Comparison of ENCODE assay signal across 7 mouse cellular contexts in genomic region chr7:100846033-100846432, GRCm38 (mm10). TPM values are rescaled to one million over a fixed set of nuclear protein-coding genes. Genes with fewer than 3 reads are reported as not detected.
DNase-seq lines count a peak whose midpoint lies in the region; ATAC-seq lines count a peak whose summit lies in the region.
"Not testable (repeated sequence)": the region's sequence is repeated elsewhere in the genome, so short reads cannot be mapped to it uniquely, and the experiment has no call there.

No protein-coding gene starts in this region.

- H3K4me1 ChIP-seq in embryonic facial prominence, embryonic 15.5 days: peaks cover 19% of the 10 kb centered on the region
- not testable (repeated sequence) for H3K4me1 ChIP-seq in hindbrain, embryonic 16.5 days (ENCODE audit: control insufficient read depth, insufficient read depth, low read depth, low read length); neural tube, embryonic 14.5 days (ENCODE audit: control insufficient read depth, insufficient read depth, low read length)
- peaks cover 24% of the 10 kb centered on the region for H3K4me1 ChIP-seq in limb, embryonic 12.5 days (replicated peaks)
- peaks cover 76% of the 10 kb centered on the region for H3K4me1 ChIP-seq in liver, embryonic 13.5 days (replicated peaks)

- H3K79me2 ChIP-seq in macrophage (ENCODE audit: inconsistent target): not testable (repeated sequence)

- H3K9ac ChIP-seq in embryonic facial prominence, embryonic 15.5 days; hindbrain, embryonic 16.5 days (ENCODE audit: low read depth, low read length); limb, embryonic 12.5 days (replicated peaks); neural tube, embryonic 14.5 days (replicated peaks; ENCODE audit: low read depth, low read length): not testable (repeated sequence)
- H3K9ac ChIP-seq in liver, embryonic 13.5 days: peak overlapping the region; percentile 72

- H3K27me3 ChIP-seq in embryonic facial prominence, embryonic 15.5 days; hindbrain, embryonic 16.5 days (replicated peaks; ENCODE audit: control insufficient read depth, insufficient read depth, low read length); limb, embryonic 12.5 days; liver, embryonic 13.5 days; neural tube, embryonic 14.5 days (ENCODE audit: control insufficient read depth, insufficient read depth, low read length): not testable (repeated sequence)

- not testable (repeated sequence) for H3K4me2 ChIP-seq in embryonic facial prominence, embryonic 15.5 days (replicated peaks); hindbrain, embryonic 16.5 days (ENCODE audit: low read length); limb, embryonic 12.5 days; liver, embryonic 13.5 days; neural tube, embryonic 14.5 days (ENCODE audit: low read depth, low read length)

- H3K4me3 ChIP-seq in embryonic facial prominence, embryonic 15.5 days (replicated peaks); hindbrain, embryonic 16.5 days (ENCODE audit: low read length); limb, embryonic 12.5 days (replicated peaks); liver, embryonic 13.5 days (replicated peaks); macrophage (ENCODE audit: inconsistent target); neural tube, embryonic 14.5 days (ENCODE audit: low read depth, low read length): not testable (repeated sequence)

- peak; percentile 39; the same call in 1 of the 2 replicates for ATAC-seq in embryonic facial prominence, embryonic 15.5 days (ENCODE audit: insufficient number of reproducible peaks, low FRiP score, low TSS enrichment, low read depth)
- peak; percentile 2; the same call in 1 of the 2 replicates for ATAC-seq in hindbrain, embryonic 16.5 days
- not testable (repeated sequence) for ATAC-seq in limb, embryonic 12.5 days (ENCODE audit: insufficient number of reproducible peaks, insufficient read depth, low FRiP score, low TSS enrichment, low read depth); liver, embryonic 13.5 days (ENCODE audit: low read depth)
- ATAC-seq in neural tube, embryonic 14.5 days (ENCODE audit: low read depth): 0 out of 2 replicates have a peak, but pooled peaks have one; percentile 2

- 44% methylated on average over 7 of the region's 7 CpGs for WGBS in embryonic facial prominence, embryonic 15.5 days
- WGBS in hindbrain, embryonic 16.5 days: 73% methylated on average over 7 of the region's 7 CpGs
- 26% methylated on average over 7 of the region's 7 CpGs for WGBS in limb, embryonic 12.5 days
- 79% methylated on average over 7 of the region's 7 CpGs for WGBS in liver, embryonic 13.5 days (ENCODE audit: insufficient replicate concordance)
- WGBS in macrophage (ENCODE audit: missing documents): 48% methylated on average over 5 of the region's 7 CpGs
- 83% methylated on average over 7 of the region's 7 CpGs for WGBS in neural tube, embryonic 14.5 days

- not testable (repeated sequence) for H3K36me3 ChIP-seq in embryonic facial prominence, embryonic 15.5 days; hindbrain, embryonic 16.5 days (ENCODE audit: control insufficient read depth, insufficient read depth, low read length); macrophage (ENCODE audit: inconsistent target); neural tube, embryonic 14.5 days (ENCODE audit: control insufficient read depth, insufficient read depth, low read length)
- peaks cover 17% of the 10 kb centered on the region; the same call in 1 of the 2 replicates for H3K36me3 ChIP-seq in limb, embryonic 12.5 days
- peaks cover 68% of the 10 kb centered on the region for H3K36me3 ChIP-seq in liver, embryonic 13.5 days

- peak; percentile 4 to 25 for DNase-seq in adrenal gland, adult (ENCODE audit: inconsistent age in 2 of 2, low spot score in 1 of 2)
- DNase-seq in liver, embryonic 13.5 days: not testable (repeated sequence)

- H3K27ac ChIP-seq in embryonic facial prominence, embryonic 15.5 days (replicated peaks); hindbrain, embryonic 16.5 days (ENCODE audit: low read depth, low read length); neural tube, embryonic 14.5 days (ENCODE audit: low read depth, low read length): not testable (repeated sequence)
- peak overlapping the region; percentile 62 for H3K27ac ChIP-seq in limb, embryonic 12.5 days
- peak overlapping the region; percentile 99 for H3K27ac ChIP-seq in liver, embryonic 13.5 days
- H3K27ac ChIP-seq in macrophage: peak overlapping the region; percentile 21; the same call in 1 of the 2 replicates

- H3K9me3 ChIP-seq in embryonic facial prominence, embryonic 15.5 days (replicated peaks); hindbrain, embryonic 16.5 days (ENCODE audit: control insufficient read depth, low read length); limb, embryonic 12.5 days; liver, embryonic 13.5 days (replicated peaks); neural tube, embryonic 14.5 days (ENCODE audit: control insufficient read depth, low read length): not testable (repeated sequence)

RNA-seq across cellular contexts. Expression of gene Relt, which starts 17.2 kb away (rescaled TPM):
- polyA plus RNA-seq in embryonic facial prominence, embryonic 15.5 days (2015; fragmentation: Nextera tagmentation; extraction: Ambion mirVana): 3.5 and 4.2 TPM in 2 replicates
- polyA plus RNA-seq in hindbrain, embryonic 16.5 days (2015; fragmentation: Nextera tagmentation; extraction: Ambion mirVana): 5.1 and 5.3 TPM in 2 replicates
- 3.5 and 5.8 TPM in 2 replicates for polyA plus RNA-seq in limb, embryonic 12.5 days (2016; fragmentation: Nextera tagmentation; extraction: Ambion mirVana)
- polyA plus RNA-seq in liver, embryonic 13.5 days (2015; fragmentation: Nextera tagmentation; extraction: Ambion mirVana): 15.3 and 16.7 TPM in 2 replicates
- 10 to 100 TPM in 6 of 26 experiments, 1 to 10 TPM in 15, under 1 TPM in 4, not detected in 1; 0.53 to 25.0 (median 3.5) TPM for total RNA-seq in macrophage (2018; cell fraction: chromatin; rRNA removed)
- total RNA-seq in macrophage (2018; cell fraction: cytosol; rRNA removed): 10 to 100 TPM in 3 of 26 experiments, 1 to 10 TPM in 22, under 1 TPM in 1; 0.53 to 13.3 (median 4.2) TPM
- 10 to 100 TPM in 6 of 26 experiments, 1 to 10 TPM in 19, under 1 TPM in 1; 0.96 to 13.9 (median 6.1) TPM for total RNA-seq in macrophage (2018; cell fraction: nucleus; rRNA removed)
- polyA plus RNA-seq in macrophage (2018): 2.4 to 9.2 TPM (median 3.7 TPM) in 3 replicates
- 4.1 and 4.5 TPM in 2 replicates for polyA plus RNA-seq in neural tube, embryonic 14.5 days (2014; fragmentation: Nextera tagmentation; extraction: Ambion mirVana)
